Mouse (Mus musculus) stomach, embryonic 16.5 days (tissue): ENCODE data around the gene Kansl1. TPM values are rescaled to one million over a fixed set of nuclear protein-coding genes. Genes with fewer than 3 reads are reported as not detected.
"Not testable (repeated sequence)": the region's sequence is repeated elsewhere in the genome, so short reads cannot be mapped to it uniquely, and the experiment has no call there.

ENCODE experiments used
- ATAC-seq: fragments of 200-750 bp; cut with Nextera tagmentation; 2 replicates; pipeline ENCODE4 v1.8.0; 2017; ENCODE audit warnings: moderate number of reproducible peaks, moderate TSS enrichment; ENCODE audit not compliant: insufficient read depth, low FRiP score
- H3K27ac ChIP-seq: fragments of 300-500 bp; sonication (generic); 2 replicates; pipeline ENCODE4 v1.5.1; 2014; ENCODE audit warnings: low read length
- H3K27me3 ChIP-seq: fragments of 300-500 bp; sonication (generic); 2 replicates; pipeline ENCODE4 v1.6.1; 2014; ENCODE audit warnings: low read length, control low read depth, mixed read lengths; ENCODE audit not compliant: control insufficient read depth, insufficient read depth
- H3K36me3 ChIP-seq: fragments of 300-500 bp; sonication (generic); 2 replicates; pipeline ENCODE4 v1.6.1; 2014; ENCODE audit warnings: low read length; ENCODE audit not compliant: control insufficient read depth, insufficient read depth
- H3K4me1 ChIP-seq: fragments of 300-500 bp; sonication (generic); 2 replicates; pipeline ENCODE4 v1.6.1; 2014; ENCODE audit warnings: low read length, control low read depth, mixed read lengths; ENCODE audit not compliant: control insufficient read depth, insufficient read depth
- H3K4me2 ChIP-seq: fragments of 300-500 bp; sonication (generic); 2 replicates; pipeline ENCODE4 v1.6.1; 2014; ENCODE audit warnings: low read depth, low read length, mixed read lengths
- H3K4me3 ChIP-seq: fragments of 300-500 bp; sonication (generic); replicated peaks from 2 replicates; pipeline ENCODE4 v1.5.1; 2014; ENCODE audit warnings: mild to moderate bottlenecking, low read length
- H3K9ac ChIP-seq: fragments of 300-500 bp; sonication (generic); 2 replicates; pipeline ENCODE4 v1.6.1; 2014; ENCODE audit warnings: low read length
- H3K9me3 ChIP-seq: fragments of 300-500 bp; sonication (generic); replicated peaks from 2 replicates; pipeline ENCODE4 v1.6.1; 2016; ENCODE audit warnings: low read length, control low read depth; ENCODE audit not compliant: control insufficient read depth
- WGBS: fragments of 180-500 bp; shearing (Covaris S2); extraction: QIAGEN DNeasy Blood & Tissue Kit; methylation state at CpG from one replicate; pipeline ENCODE4 v1.1.7; 2014; 5-methylcytosine and 5-hydroxymethylcytosine counted together
- polyA plus RNA-seq: library from polyadenylated mRNA; unstranded; fragments of >200 nt; fragmentation: Nextera tagmentation; extraction: Ambion mirVana; gene quantifications from 2 replicates; pipeline ENCODE4 v1.2.1, GENCODE M21; 2015

Kansl1 gene
- polyA plus RNA-seq, 1 experiment from 2014 or later, result 18.9 TPM

DNA sequence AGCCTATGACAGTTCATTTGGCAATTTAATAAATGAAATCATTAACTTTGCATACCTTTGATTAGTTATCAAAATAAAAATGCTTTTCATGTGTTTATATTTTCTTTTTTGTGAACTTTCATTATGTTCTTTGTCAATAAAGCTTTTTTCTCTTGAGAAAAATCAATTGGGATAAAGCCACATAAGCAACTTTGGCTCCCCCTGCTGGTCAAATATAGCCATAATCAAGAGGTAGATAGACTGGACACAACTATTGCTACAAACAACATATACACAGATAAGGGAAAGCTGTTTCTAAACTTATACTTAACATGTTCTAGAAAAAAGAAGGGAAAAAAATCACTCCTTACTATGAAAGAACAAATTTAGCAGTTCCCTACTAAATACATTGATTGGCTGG lies 7.1 kb downstream of the Kansl1 start:
- Histone ChIP-seq H3K4me3 (no peak overlapping the region), H3K9ac (no peak overlapping the region), H3K9me3 (no peaks in the 10 kb centered on the region), H3K27ac (no peak overlapping the region), H3K4me1 (no peaks in the 10 kb centered on the region), H3K4me2 (no peak overlapping the region), H3K36me3 (no peaks in the 10 kb centered on the region), H3K27me3 (no peaks in the 10 kb centered on the region)
- ATAC-seq, result no peak

DNA sequence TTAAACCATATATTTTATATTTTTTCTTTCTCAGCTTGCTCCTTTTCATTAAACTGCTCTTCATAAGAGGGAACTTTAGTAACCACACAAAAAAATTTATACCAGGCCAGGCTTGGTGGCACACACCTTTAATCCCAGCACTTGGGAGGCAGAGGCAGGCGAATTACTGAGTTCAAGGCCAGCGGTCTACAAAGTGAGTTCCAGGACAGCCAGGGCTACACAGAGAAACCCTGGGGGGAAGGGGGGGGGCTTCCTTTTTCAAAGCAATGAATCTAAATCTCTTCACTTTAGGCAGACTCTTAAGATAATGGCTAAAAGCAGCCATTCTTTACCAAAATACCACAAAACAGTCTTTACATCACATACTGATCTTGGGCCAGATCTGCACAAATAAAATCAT lies 9.0 kb downstream of the Kansl1 start:
- Histone ChIP-seq H3K27ac (no peak overlapping the region), H3K4me2 (no peak overlapping the region), H3K4me1 (no peaks in the 10 kb centered on the region), H3K36me3 (no peaks in the 10 kb centered on the region), H3K4me3 (no peak overlapping the region), H3K9ac (no peak overlapping the region), H3K9me3 (no peaks in the 10 kb centered on the region), H3K27me3 (no peaks in the 10 kb centered on the region)
- no peak for ATAC-seq
- 96% methylated on average over 2 of the region's 2 CpGs for WGBS

DNA sequence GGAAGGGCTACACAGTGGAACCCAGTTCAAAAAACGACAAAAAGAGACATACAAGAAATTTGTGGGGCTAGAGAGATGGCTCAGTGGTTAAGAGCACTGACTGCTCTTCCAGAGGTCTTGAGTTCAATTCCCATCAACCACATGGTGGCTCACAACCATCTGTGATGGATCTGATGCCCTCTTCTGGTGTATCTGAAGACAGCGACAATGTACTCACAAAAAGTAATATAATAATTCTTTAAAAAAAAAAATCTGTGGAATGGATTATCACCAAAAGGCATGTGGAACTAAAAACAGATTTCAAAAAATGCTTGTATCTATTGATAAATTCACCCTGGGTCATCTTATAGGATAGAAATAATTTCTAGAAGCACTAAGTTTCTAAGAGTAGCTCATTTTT lies 10.2 kb downstream of the Kansl1 start:
- no peak overlapping the region for H3K27ac ChIP-seq
- WGBS, result 67% methylated on average over 2 of the region's 2 CpGs
- no peak overlapping the region for H3K4me3 ChIP-seq
- H3K9me3 ChIP-seq, result no peaks in the 10 kb centered on the region
- no peak for ATAC-seq
- H3K4me2 ChIP-seq, result no peak overlapping the region
- no peak overlapping the region for H3K9ac ChIP-seq
- H3K36me3 ChIP-seq, result no peaks in the 10 kb centered on the region
- no peaks in the 10 kb centered on the region for H3K27me3 ChIP-seq
- H3K4me1 ChIP-seq, result no peaks in the 10 kb centered on the region

DNA sequence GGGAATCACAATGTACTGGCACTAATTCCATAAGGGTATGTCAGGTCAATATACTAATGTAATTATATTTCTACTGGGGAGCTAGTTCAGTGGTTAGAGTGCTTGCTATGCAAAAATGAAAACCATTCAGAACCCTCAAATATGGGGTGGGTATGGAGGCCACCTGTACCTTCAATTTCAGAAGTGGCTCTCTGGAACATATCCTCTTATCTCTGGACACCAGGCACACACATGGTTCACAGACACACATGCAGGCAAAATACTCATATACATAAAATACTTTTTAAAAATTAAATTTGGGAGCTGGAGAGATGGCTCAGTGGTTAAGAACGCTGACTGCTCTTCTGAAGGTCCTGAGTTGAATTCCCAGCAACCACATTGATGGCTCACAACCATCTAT lies 16.0 kb downstream of the Kansl1 start:
- Histone ChIP-seq H3K36me3 (no peaks in the 10 kb centered on the region), H3K27me3 (no peaks in the 10 kb centered on the region), H3K4me3 (no peak overlapping the region), H3K27ac (no peak overlapping the region), H3K4me1 (no peaks in the 10 kb centered on the region), H3K9me3 (no peaks in the 10 kb centered on the region; the same call in 1 of the 2 replicates), H3K4me2 (no peak overlapping the region), H3K9ac (no peak overlapping the region)
- 95% methylated on average over 1 of the region's 1 CpGs for WGBS
- ATAC-seq, result no peak

DNA sequence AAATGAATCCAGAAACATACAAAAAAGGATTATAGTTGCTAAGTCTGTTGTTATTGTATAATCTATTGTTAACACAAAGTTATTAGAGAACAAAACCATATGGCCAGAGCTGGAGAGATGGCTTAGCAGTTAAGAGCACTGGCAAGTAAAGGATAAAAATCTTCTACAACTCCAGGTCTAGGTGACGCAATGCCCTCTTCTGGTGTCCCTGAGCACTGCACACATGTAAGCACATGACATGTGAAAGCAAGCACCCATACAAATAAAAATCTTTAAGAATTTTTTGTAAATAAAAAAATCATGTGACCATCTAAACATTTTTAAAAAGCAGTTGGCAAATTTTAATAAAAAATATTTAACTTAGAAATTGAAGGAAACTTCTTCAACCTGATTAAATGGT lies 17.4 kb downstream of the Kansl1 start:
- Histone ChIP-seq H3K27ac (no peak overlapping the region), H3K9ac (no peak overlapping the region), H3K36me3 (no peaks in the 10 kb centered on the region), H3K9me3 (no peaks in the 10 kb centered on the region; the same call in 1 of the 2 replicates), H3K27me3 (no peaks in the 10 kb centered on the region), H3K4me1 (0 out of 2 replicates have a peak, but pooled peaks cover 2% of the 10 kb centered on the region), H3K4me2 (no peak overlapping the region), H3K4me3 (no peak overlapping the region)
- no peak for ATAC-seq
- 92% methylated on average over 1 of the region's 1 CpGs for WGBS

DNA sequence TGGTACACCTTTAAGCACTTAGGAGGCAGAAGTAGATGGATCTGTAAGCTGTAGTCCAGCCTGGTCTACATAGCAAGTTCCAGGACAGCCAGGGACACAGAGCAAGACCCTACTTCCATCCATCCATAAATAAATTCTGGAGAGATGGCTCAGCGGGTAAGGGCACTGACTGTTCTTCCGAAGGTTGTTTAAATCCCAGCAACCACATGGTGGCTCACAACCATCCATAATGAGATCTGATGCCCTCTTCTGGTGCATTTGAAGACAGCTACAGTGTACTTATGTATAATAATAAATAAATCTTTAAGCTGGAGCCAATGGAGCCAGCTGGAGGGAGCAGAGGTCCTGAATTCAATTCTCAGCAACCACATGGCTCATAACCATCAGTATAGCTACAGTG lies 20.2 kb downstream of the Kansl1 start:
- not testable (repeated sequence) for H3K9me3 ChIP-seq, H3K4me3 ChIP-seq, ATAC-seq, H3K36me3 ChIP-seq, H3K9ac ChIP-seq, H3K27me3 ChIP-seq, H3K4me2 ChIP-seq, H3K4me1 ChIP-seq, H3K27ac ChIP-seq
- 59% methylated on average over 2 of the region's 2 CpGs for WGBS

DNA sequence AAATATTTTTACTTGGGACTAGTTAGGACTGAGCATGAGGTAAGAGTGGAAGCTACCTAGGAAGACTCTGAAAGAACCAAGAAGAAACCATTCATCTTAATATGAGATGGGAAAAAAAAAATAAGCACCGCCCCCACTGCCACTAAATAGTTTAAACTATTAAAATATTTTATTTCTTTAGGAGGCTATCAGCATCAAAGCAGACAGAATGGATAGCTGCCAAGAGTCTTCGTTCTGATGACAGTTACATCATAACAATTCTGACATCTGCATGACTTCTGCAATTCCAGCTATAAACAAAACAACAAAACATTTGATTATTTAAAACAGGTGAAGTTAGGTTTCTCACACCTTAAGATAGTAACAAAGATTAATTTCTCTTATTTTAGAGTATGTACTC lies 23.1 kb downstream of the Kansl1 start:
- H3K27me3 ChIP-seq, result no peaks in the 10 kb centered on the region
- 64% methylated on average over 2 of the region's 2 CpGs for WGBS
- ATAC-seq, result no peak
- H3K9me3 ChIP-seq, result no peaks in the 10 kb centered on the region; the same call in 1 of the 2 replicates
- H3K4me3 ChIP-seq, result no peak overlapping the region
- no peak overlapping the region for H3K27ac ChIP-seq
- 0 out of 2 replicates have a peak, but pooled peaks cover 2% of the 10 kb centered on the region for H3K4me1 ChIP-seq
- no peak overlapping the region for H3K9ac ChIP-seq
- no peaks in the 10 kb centered on the region for H3K36me3 ChIP-seq
- no peak overlapping the region for H3K4me2 ChIP-seq

DNA sequence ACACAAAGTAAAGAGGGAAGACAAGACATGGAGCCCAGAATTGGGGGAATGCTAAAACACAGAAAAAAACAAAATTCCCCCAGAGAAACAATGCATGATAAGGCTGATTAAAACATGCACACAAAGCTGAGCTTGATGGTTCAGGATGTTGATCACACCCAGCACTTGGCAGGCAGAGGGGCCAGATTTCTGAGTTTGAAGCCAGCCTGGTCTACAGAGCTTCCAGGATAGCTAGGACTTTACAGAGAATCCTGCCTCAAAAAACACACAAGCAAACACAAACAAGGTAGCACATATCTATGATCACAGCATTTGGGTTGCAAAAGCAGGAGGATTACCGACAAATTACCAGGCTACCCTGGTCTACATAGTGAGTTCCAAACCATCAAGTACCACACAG lies 23.6 kb downstream of the Kansl1 start:
- Histone ChIP-seq H3K4me1 (0 out of 2 replicates have a peak, but pooled peaks cover 2% of the 10 kb centered on the region), H3K27ac (no peak overlapping the region), H3K9ac (no peak overlapping the region), H3K36me3 (no peaks in the 10 kb centered on the region), H3K4me2 (no peak overlapping the region), H3K27me3 (no peaks in the 10 kb centered on the region), H3K9me3 (no peaks in the 10 kb centered on the region; the same call in 1 of the 2 replicates), H3K4me3 (no peak overlapping the region)
- no peak for ATAC-seq
- WGBS, result 97% methylated on average over 1 of the region's 1 CpGs

DNA sequence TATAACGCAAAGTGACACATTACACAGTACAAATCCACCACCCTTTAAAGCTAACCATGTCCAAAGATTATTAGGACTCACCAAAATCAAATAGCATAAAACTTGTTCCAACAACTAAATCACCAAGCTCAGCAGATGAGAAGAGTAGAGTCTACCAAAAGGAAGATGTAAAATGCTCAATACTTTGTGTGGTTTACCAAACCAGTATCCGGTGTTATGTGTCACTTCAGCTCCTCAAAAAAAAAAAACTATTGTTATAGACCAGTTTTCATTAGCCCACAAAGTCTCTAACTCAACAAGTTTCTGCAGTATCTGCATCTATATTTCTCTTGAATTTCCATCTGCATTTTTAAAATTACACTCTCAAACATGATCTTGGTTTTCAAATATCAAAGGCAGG lies 25.3 kb downstream of the Kansl1 start:
- no peaks in the 10 kb centered on the region for H3K36me3 ChIP-seq
- H3K27ac ChIP-seq, result peak overlapping the region; percentile 100
- H3K9ac ChIP-seq, result no peak overlapping the region
- no peaks in the 10 kb centered on the region for H3K9me3 ChIP-seq
- peak overlapping the region; percentile 87 for H3K4me3 ChIP-seq
- no peak for ATAC-seq
- 38% methylated on average over 2 of the region's 2 CpGs for WGBS
- H3K4me1 ChIP-seq, result 0 out of 2 replicates have a peak, but pooled peaks cover 2% of the 10 kb centered on the region
- H3K27me3 ChIP-seq, result no peaks in the 10 kb centered on the region
- H3K4me2 ChIP-seq, result peak overlapping the region; percentile 66
